Mouse (Mus musculus) midbrain, postnatal 0 days (tissue): ENCODE measurements at regions not wholly inside any gene's neighbourhood (a gene's known extent, or its start where the extent isn't known, plus 50 kb on each side); places are given as distances from the start of the nearest gene placed in this dataset.

Experiments
- ATAC-seq: fragments of 200-750 bp; cut with Nextera tagmentation; 2 replicates; pipeline ENCODE4 v1.8.0; 2017; ENCODE audit warnings: moderate number of reproducible peaks, mild to moderate bottlenecking, moderate TSS enrichment, moderate library complexity; ENCODE audit not compliant: low FRiP score
- DNase-seq: peaks from one replicate; pipeline ENCODE4 v3.0.0-alpha.2; 2015; ENCODE audit warnings: low spot score
- H3K27ac ChIP-seq: fragments of 300-500 bp; sonication (generic); 2 replicates; pipeline ENCODE4 v1.5.1; 2014; ENCODE audit warnings: low read depth, mild to moderate bottlenecking, low read length, mixed read lengths
- H3K27me3 ChIP-seq: fragments of 300-500 bp; sonication (generic); 2 replicates; pipeline ENCODE4 v1.6.1; 2014; ENCODE audit warnings: low read length, control low read depth, mixed read lengths; ENCODE audit not compliant: insufficient read depth
- H3K36me3 ChIP-seq: fragments of 300-500 bp; sonication (generic); 2 replicates; pipeline ENCODE4 v1.6.1; 2014; ENCODE audit warnings: low read length, control low read depth, mixed read lengths; ENCODE audit not compliant: insufficient read depth
- H3K4me1 ChIP-seq: fragments of 300-500 bp; sonication (generic); 2 replicates; pipeline ENCODE4 v1.6.1; 2014; ENCODE audit warnings: mild to moderate bottlenecking, control low read depth, antibody characterized with exemption, low read length, mixed read lengths; ENCODE audit not compliant: insufficient read depth
- H3K4me2 ChIP-seq: fragments of 300-500 bp; sonication (generic); 2 replicates; pipeline ENCODE4 v1.6.1; 2014; ENCODE audit warnings: low read depth, mild to moderate bottlenecking, low read length, mixed read lengths; ENCODE audit not compliant: poor library complexity, severe bottlenecking
- H3K4me3 ChIP-seq: fragments of 300-500 bp; sonication (generic); 2 replicates; pipeline ENCODE4 v1.5.1; 2014; ENCODE audit warnings: low read depth, mild to moderate bottlenecking, low read length, moderate library complexity
- H3K9ac ChIP-seq: fragments of 300-500 bp; sonication (generic); replicated peaks from 2 replicates; pipeline ENCODE4 v1.6.1; 2014; ENCODE audit warnings: mild to moderate bottlenecking, low read length, moderate library complexity, mixed read lengths; ENCODE audit not compliant: poor library complexity, severe bottlenecking
- H3K9me3 ChIP-seq: fragments of 300-500 bp; sonication (generic); 2 replicates; pipeline ENCODE4 v1.6.1; 2016; ENCODE audit warnings: low read length, control low read depth
- CTCF ChIP-seq: IDR thresholded peaks from 2 replicates; pipeline ENCODE4 v1.5.1; 2016; ENCODE audit warnings: antibody characterized with exemption, mild to moderate bottlenecking
- WGBS: fragments of 180-500 bp; shearing (Covaris S2); extraction: QIAGEN DNeasy Blood & Tissue Kit; methylation state at CpG from one replicate; pipeline ENCODE4 v1.1.7; 2014; 5-methylcytosine and 5-hydroxymethylcytosine counted together

GRCm38 (mm10) chr2:61499266-61499665 lies 79.1 kb upstream of the Tank start:
- no peak for ATAC-seq
- no peak for DNase-seq
- no peak overlapping the region for H3K4me2 ChIP-seq
- H3K27ac ChIP-seq = no peak overlapping the region
- no peaks in the 10 kb centered on the region for H3K4me1 ChIP-seq
- no peak for TF ChIP-seq CTCF
- no peaks in the 10 kb centered on the region for H3K27me3 ChIP-seq
- H3K9ac ChIP-seq = no peak overlapping the region
- H3K9me3 ChIP-seq = no peaks in the 10 kb centered on the region
- H3K4me3 ChIP-seq = no peak overlapping the region
- H3K36me3 ChIP-seq = no peaks in the 10 kb centered on the region
- 93% methylated on average over 1 of the region's 1 CpGs for WGBS

- Histone ChIP-seq H3K36me3 (no peaks in the 10 kb centered on the region), H3K4me3 (no peak overlapping the region), H3K4me2 (no peak overlapping the region), H3K4me1 (no peaks in the 10 kb centered on the region), H3K27ac (no peak overlapping the region), H3K27me3 (no peaks in the 10 kb centered on the region), H3K9ac (no peak overlapping the region), H3K9me3 (no peaks in the 10 kb centered on the region)
- DNase-seq = no peak
- TF ChIP-seq CTCF = no peak
- no peak for ATAC-seq
- WGBS = 72% methylated on average over 5 of the region's 5 CpGs
These were observed 80.5 kb upstream of the Tank start for GRCm38 (mm10) chr2:61497930-61498329.

GRCm38 (mm10) chr2:61496968-61497367 lies 81.4 kb upstream of the Tank start:
- Histone ChIP-seq H3K27ac (no peak overlapping the region), H3K9me3 (no peaks in the 10 kb centered on the region), H3K4me3 (no peak overlapping the region), H3K36me3 (no peaks in the 10 kb centered on the region), H3K27me3 (no peaks in the 10 kb centered on the region), H3K4me1 (no peaks in the 10 kb centered on the region), H3K9ac (no peak overlapping the region), H3K4me2 (no peak overlapping the region)
- no peak for TF ChIP-seq CTCF
- 95% methylated on average over 2 of the region's 2 CpGs for WGBS
- DNase-seq (no peak), ATAC-seq (no peak)

GRCm38 (mm10) chr2:61493918-61494712 lies 84.3 kb upstream of the Tank start:
- peak; percentile 96 for TF ChIP-seq CTCF
- H3K9me3 ChIP-seq = no peaks in the 10 kb centered on the region
- no peak overlapping the region for H3K27ac ChIP-seq
- no peak overlapping the region for H3K9ac ChIP-seq
- peak; percentile 90 for DNase-seq
- H3K36me3 ChIP-seq = no peaks in the 10 kb centered on the region
- 46% methylated on average over 11 of the region's 11 CpGs for WGBS
- H3K4me3 ChIP-seq = no peak overlapping the region
- H3K4me2 ChIP-seq = peak overlapping the region; percentile 35; the same call in 1 of the 2 replicates
- peak; percentile 56; the same call in 1 of the 2 replicates for ATAC-seq
- no peaks in the 10 kb centered on the region for H3K4me1 ChIP-seq
- H3K27me3 ChIP-seq = no peaks in the 10 kb centered on the region

- ATAC-seq (no peak), DNase-seq (no peak)
- 62% methylated on average over 6 of the region's 6 CpGs for WGBS
- H3K27me3 ChIP-seq = no peaks in the 10 kb centered on the region
- no peak overlapping the region for H3K9ac ChIP-seq
- H3K36me3 ChIP-seq = no peaks in the 10 kb centered on the region
- peak; percentile 47 for TF ChIP-seq CTCF
- H3K27ac ChIP-seq = no peak overlapping the region
- no peaks in the 10 kb centered on the region for H3K9me3 ChIP-seq
- H3K4me2 ChIP-seq = no peak overlapping the region
- H3K4me3 ChIP-seq = no peak overlapping the region
- no peaks in the 10 kb centered on the region for H3K4me1 ChIP-seq
These were observed 86.2 kb upstream of the Tank start for GRCm38 (mm10) chr2:61492043-61492743.
